Mouse (Mus musculus) brain, embryonic 18.5 days (tissue): ENCODE data around the gene Akap8l.
A peak's percentile ranks its signal among the peaks of the same experiment; 100 is the strongest.

Experiments used
- DNase-seq: peaks from one replicate; pipeline ENCODE4 v3.0.0-alpha.2; 2012; ENCODE audit warnings: low read depth, low spot score

The Akap8l gene

GRCm38 (mm10) chr17:32350382-32350983 is at the start of gene Akap8l:
TSS of gene Akap8l (minus strand) at chr17:32350607.
- DNase-seq = peak; percentile 98

- no peak for DNase-seq
Observed at GRCm38 (mm10) chr17:32396266-32396665, 45.9 kb upstream of the Akap8l start.

DNA sequence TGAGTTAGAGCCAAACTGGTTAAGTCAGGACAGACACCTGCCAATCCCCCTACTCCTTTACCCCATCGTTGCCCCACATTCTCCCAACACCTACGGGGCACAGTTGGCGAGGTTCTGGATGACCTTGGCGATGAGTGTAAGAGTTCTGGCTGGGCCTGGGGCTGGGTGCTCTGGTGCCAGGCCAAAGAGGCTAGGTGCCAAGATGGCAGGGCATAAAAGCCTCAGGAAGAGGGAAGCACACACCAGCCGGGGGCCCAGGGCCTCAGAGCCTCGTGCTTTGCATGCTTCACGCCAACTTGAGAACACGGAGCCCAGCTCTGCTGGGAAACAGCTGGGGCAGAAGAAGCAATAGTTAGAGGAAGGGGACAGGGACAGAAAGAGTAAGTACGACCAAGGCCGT is 43.5 kb upstream of the Akap8l start:
- DNase-seq = no peak

DNA sequence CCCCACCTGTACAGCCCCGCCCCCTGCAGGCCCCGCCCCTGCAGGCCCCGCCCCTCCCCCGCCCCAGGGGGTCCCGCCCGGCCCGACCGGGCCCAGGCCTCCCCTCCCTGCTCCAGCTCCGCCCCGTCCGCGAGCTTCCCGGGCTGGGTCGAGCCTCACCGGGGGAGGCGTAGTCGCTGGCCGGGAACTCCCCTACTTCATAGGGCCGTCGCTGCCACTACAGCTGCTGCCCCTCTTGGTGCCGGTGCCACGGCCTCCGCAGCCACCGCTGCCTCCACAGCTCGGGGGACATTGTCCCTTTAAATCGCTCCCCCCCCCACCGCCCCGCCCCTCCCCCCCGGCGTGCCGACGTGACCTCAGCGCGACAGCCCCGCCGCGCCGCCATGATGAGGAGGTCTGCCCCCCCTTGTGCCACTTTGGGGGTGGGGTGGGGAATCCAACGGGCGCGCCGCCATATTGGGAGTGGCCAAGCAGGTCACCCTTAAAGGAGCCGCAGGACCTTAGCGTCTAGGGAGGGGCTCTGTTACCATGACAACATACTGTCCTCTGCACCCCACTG is 38.8 kb upstream of the Akap8l start, which contains the start of gene Wiz:
Gene Wiz, minus strand, starts transcription at position 339 of the 559 bp plus-strand sequence.
- peak; percentile 76 for DNase-seq

GRCm38 (mm10) chr17:32388370-32389100 is 38.1 kb upstream of the Akap8l start:
- no peak for DNase-seq

- DNase-seq = no peak
Observed at GRCm38 (mm10) chr17:32387986-32388369, 37.6 kb upstream of the Akap8l start.

DNA sequence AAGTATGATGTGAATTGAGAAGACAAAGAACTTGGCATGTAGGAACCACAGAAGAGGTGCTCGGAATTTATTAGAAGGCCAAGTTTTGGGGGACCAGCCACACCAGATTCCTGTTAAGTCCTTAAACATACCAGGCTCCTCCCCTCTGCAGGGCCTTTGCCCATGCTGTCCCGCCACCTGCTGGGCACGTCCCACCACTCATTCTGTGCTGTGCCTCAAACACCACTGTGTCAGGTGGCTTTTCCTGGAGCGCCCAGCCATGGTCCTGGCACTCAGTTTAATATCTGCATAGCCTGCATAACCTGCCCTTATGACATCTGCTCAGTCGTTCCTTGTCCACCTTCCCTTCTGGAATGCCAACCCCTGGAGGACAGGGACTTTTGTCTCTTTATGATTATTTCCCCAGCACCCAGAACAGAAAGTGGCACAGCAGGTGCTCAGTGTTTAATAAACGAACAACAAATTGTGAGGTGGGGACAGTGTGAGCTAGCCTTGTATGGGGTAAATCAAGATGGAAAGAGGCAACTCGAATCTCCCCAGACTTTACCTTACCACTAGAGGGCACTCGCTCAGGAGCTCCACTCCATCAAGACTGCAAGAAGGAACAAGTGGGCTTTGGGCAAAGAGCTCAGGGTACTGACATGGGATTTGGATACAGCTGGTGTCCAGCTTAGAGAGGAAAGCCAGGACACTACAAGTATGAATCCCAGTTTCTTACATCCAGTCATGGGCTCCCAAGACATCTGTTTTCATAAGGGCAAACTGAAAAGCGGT is 36.4 kb upstream of the Akap8l start:
- DNase-seq = no peak

- no peak for DNase-seq
Observed at GRCm38 (mm10) chr17:32383661-32384060, 33.3 kb upstream of the Akap8l start.

GRCm38 (mm10) chr17:32382576-32382975 is 32.2 kb upstream of the Akap8l start:
- peak; percentile 30 for DNase-seq

- DNase-seq = no peak
Observed at GRCm38 (mm10) chr17:32378786-32379185, 28.4 kb upstream of the Akap8l start.

DNA sequence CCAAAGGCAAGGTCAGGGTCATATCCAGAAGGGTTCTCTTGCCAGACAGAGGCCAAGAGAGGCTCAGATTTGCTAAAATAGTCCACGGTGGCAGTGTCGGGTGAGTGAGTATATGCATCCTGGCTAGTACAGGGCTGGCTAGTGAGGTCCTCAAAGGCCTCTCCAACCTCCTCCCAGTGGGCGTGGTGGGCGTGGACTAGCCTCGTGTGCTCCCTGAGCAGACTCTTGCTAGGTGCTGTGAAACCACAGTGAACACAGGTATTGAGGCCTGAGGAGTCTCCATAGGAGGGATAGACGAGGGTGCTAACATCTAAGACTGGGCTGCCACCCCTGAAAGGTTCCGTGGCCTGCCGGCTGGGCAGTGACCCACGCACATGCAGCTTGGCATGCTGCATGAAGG is 26.7 kb upstream of the Akap8l start:
- no peak for DNase-seq

DNA sequence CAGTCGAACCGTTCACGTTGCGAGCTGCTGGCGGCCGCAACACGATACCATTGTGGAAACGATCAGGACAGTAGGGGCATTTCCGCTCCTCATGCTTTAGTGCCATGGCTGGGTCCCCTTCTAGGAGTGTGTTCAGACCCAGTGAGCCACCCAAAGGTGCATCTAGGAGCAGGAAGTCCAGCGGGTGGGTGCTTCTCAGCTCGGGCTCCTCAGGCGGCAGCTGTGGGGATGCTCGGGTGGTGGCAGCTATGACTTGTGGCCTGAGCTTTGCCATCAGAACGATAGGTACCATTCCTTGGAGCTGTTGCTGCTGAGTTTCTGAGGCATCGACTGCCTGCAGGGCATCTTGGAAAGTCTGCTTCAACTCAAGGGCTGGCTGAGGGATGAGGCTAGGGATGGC is 26.1 kb upstream of the Akap8l start:
- DNase-seq = no peak

GRCm38 (mm10) chr17:32368991-32369578 is 18.7 kb upstream of the Akap8l start:
- no peak for DNase-seq

DNA sequence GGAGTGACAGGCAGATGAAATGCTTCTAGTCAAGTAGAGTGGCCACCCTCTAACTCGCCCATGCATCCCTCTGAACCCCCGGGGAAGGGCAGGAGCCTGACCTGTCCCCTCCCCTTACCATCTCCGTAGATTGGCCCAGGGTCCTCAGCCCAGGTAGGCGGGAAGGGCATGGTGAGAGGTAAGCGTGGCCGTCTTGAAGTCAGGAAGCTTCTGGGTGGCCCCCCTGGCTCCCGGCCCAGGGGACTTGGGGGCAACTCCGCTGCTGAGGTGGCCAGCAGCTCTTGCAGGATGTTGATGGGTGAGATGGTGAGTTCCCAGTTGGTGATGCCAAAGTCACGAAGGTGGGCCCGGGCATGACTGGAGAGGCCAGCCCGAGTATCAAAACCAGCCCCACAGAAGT is 17.3 kb upstream of the Akap8l start:
- no peak for DNase-seq

- DNase-seq = no peak
Observed at GRCm38 (mm10) chr17:32365296-32365695, 14.9 kb upstream of the Akap8l start.

DNA sequence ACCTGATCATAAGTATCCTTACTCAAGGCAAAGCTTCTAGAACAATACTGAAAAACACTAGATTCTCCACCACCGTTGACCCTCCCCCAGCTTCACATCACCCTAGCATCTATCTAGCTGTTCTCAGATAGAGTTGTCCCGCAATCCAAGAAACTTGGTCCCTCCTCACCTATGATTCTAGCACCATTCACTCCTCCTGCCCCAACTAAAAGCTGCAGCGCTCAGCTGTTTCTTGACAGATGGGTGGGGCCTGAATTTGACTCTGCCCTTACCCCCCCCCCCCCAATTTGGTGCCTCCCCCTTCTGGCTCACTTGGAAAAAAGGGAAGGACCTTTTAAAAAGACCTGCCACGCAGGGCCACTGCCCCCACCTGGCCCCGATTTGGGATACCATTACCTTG is 14.4 kb upstream of the Akap8l start:
- no peak for DNase-seq

- DNase-seq = peak; percentile 81
Observed at GRCm38 (mm10) chr17:32364331-32364730, 13.9 kb upstream of the Akap8l start.

DNA sequence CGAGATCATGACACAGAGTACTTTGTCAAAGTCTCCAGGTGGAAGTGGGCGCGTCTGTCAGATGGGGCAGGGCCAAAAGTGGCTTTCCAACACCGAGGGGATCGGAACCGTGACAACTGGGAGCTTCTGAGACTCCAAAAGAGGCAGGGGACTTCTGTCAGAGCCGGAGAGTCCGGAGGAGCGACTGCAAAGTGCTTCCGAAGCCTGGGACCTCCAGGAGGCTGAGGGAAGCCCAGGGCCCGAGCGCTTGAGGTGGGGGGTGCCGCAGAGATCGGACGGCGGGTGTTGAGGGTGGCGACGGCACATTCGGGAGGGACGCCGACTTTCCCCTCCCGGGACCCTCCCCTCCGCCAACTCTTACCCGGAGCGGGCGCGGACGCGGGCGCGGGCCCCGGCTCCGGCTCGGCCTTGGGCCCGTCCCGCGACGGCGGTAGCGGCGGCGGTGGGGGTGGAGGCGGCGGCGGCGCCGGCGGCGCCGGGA is 13.5 kb upstream of the Akap8l start:
- no peak for DNase-seq

DNA sequence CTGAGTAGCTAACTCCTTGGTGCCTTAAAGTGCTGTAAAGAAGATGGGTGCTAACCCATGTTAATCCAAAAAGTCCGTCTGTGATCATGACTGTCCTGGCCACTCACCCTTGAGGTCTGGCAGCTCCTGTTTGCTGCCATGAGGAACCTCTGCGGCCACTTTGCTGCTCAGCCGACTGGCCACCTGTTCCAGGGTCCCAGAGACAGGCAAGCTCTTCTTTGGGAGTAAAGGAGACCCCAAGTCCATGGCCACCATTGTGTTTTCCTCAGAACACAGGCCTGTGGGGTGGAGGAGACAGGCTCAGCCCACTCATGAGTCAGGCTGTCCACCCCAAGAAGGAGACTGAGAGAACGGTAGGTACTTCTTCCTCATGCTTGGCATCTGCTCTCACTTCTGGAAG is 12.3 kb upstream of the Akap8l start:
- no peak for DNase-seq

DNA sequence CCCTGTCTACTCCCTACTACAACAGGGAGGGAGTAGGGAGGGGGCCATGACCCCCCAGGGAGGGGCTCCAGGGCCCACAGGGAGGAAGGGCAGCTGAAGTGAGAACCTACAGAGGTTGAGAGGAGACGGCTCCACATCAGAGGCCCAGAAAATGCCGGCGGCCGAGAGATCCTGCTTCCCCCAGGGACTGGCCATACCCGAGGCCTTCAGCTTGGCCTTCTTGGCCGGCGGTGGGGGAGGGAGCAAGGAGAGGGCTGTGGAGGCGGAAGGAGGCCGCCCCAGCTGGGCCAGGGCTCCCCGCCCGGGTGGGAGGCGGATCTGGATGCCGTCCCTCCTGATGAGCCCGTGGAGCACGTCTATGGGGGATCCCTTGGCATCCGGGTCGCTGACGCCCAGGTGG is 9.5 kb upstream of the Akap8l start:
- no peak for DNase-seq

GRCm38 (mm10) chr17:32358943-32359340 is 8.5 kb upstream of the Akap8l start:
- no peak for DNase-seq
